Mouse (Mus musculus): ENCODE results near the gene Mroh2a. TPM values are rescaled to one million over a fixed set of nuclear protein-coding genes. Genes with fewer than 3 reads are reported as not detected.
"Not testable (repeated sequence)": the region's sequence is repeated elsewhere in the genome, so short reads cannot be mapped to it uniquely, and the experiment has no call there.

Gene Mroh2a
- total RNA-seq, 2 experiments from 2014 or later: 0.30 TPM; not detected in 1

DNA sequence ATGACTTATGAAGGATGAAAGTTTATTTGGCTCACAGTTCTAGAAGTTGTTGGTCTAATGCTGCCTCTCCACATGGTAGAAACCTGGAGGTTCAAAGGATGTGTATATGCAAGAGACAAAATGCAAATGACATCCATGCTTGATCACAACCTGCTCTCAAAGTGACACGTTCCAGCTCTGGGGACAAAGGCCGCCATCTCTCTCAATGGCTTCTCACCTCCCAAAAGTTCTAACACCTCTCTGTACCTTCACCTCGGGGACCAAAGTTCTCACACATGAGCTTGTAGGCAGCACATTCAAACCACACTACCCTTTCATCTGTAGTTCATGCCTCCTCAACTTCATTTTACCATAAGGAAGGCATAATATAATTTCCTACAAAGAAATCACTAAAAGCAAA is 9.2 kb upstream of the Mroh2a start:
- ATAC-seq (replicated peaks; ENCODE audit: low FRiP score, poor library complexity, severe bottlenecking): no peak

DNA sequence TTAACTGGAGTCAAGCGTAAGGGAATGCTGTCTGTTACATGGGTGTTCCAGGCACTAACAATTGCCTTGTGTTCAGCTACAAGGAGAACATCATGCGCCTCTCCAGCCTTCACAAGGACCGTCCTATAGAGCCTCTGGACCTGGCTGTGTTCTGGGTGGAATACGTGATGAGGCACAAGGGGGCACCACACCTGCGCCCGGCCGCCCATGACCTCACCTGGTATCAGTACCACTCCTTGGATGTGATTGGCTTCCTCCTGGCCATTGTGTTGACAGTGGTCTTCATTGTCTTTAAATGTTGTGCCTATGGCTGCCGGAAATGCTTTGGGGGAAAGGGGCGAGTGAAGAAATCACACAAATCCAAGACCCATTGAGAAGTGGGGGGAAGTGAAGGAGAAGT is 8.7 kb upstream of the Mroh2a start:
- ATAC-seq (replicated peaks; ENCODE audit: low FRiP score, poor library complexity, severe bottlenecking): no peak

DNA sequence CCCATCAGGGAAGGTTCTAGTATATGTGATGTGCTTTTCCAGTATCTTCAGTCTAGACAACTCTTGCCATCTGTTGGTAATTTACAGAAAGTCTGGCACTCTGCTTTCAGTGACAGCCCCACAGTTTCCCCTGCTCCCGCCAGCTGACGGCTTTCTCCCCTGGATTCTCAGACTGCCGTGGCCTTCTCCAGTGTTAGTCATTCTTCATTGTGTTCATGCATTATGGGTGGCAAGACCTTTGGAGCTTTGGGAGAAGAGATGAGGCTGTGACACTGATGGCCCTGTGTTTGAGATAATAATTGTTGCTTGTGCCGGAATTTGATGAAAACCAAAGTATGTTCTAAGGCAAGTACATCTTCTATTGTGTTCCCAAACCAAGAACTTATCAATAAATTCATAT is 8.2 kb upstream of the Mroh2a start:
- ATAC-seq (replicated peaks; ENCODE audit: low FRiP score, poor library complexity, severe bottlenecking): no peak

DNA sequence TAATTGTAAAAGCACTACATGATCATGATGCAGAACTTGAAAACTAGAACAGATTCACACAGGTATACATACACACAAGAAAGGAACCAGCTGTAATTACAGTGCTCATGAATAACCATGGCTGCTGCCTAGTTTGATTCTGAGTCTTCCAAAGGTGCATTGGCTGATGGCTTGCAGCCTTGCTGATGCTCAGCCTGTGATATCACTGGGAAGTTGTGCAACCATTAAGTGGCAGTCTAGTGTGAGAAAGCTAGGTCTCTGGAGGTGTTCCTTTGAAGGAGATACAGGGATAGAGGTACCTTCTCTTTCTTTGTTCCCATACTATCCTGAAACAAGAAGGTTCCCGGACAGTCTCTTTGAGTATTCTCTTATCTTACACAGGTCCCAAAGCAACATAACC is 7.7 kb upstream of the Mroh2a start:
- ATAC-seq (replicated peaks; ENCODE audit: low FRiP score, poor library complexity, severe bottlenecking): no peak

DNA sequence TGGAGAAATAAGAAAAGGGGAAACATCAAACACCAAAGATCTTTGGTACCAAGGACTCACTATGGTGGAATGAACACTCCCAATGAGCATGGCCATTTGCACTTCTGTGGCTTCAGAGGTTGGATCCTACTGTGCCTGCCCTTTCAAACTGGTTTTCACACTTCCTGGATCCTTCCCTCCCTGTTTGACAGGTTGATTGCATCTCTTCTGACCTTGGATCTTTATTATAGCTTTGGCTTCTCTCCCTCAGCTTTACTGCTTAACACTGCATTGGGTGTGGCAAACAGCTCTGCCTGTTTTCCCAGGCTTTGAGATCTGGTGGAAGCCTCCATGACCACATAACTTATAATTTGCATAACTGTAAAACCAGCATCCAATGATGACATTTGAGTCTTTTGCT is 6.5 kb upstream of the Mroh2a start:
- no peak for ATAC-seq (replicated peaks; ENCODE audit: low FRiP score, poor library complexity, severe bottlenecking)

DNA sequence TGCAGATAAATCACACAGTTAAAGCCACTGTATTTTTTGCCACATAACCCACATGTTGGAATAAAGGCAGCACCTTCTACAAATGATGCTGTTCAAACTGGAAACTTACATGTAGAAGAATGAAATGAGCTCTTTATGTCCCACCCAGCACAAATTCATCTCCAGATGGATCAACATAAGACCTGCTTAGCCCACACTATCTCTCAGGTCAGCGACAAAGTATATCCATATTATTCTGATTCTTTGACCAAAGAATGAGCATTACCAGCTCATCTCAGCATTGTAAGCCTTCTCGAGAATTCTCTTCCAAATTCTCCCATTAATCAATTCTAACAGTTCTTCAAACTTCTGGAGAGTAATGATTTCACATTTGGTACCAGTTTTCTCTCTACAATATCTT is 4.6 kb upstream of the Mroh2a start:
- no peak for ATAC-seq (replicated peaks; ENCODE audit: low FRiP score, poor library complexity, severe bottlenecking)

DNA sequence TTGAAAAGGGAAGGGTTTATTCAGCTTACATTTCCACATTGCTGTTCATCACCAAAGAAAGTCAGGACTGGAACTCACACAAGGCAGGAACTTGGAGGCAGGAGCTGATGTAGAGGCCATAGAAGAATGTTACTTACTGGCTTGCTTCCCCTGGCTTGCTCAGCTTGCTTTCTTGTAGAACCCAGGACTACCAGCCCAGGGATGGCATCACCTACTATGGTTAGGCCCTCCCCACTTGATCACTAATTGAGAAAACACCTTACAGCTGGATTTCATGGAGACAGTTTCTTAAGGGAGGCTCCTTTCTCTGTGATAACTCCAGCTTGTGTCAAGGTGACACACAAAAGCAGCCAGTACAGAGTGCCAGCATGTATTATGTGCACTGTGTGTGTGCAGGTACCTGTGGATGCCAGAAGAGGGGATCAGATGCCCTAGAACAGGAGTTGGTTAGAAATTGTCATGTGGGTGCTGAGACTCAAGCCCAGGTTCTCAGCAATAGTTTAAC is 3.7 kb upstream of the Mroh2a start:
- ATAC-seq (replicated peaks; ENCODE audit: low FRiP score, poor library complexity, severe bottlenecking): not testable (repeated sequence)

DNA sequence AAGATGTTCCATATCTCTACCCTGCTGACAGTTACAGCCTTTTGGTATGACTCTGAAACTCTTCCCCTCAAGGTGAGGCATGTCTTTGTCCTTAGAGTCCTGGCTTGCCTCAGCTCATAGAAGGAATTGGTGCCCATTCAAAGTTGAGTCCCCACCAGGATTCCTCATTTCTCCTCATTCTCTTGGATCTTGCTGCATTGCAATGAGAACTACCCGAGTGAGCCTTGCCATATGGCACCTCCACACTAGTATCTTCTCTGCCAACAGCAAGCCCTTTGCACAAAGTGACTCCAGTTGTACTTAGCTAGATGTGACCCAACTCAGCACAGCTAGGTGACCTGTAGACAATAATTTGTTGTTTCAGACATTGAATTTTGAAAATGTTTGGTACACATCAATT is 3.2 kb upstream of the Mroh2a start:
- ATAC-seq (replicated peaks; ENCODE audit: low FRiP score, poor library complexity, severe bottlenecking): no peak

DNA sequence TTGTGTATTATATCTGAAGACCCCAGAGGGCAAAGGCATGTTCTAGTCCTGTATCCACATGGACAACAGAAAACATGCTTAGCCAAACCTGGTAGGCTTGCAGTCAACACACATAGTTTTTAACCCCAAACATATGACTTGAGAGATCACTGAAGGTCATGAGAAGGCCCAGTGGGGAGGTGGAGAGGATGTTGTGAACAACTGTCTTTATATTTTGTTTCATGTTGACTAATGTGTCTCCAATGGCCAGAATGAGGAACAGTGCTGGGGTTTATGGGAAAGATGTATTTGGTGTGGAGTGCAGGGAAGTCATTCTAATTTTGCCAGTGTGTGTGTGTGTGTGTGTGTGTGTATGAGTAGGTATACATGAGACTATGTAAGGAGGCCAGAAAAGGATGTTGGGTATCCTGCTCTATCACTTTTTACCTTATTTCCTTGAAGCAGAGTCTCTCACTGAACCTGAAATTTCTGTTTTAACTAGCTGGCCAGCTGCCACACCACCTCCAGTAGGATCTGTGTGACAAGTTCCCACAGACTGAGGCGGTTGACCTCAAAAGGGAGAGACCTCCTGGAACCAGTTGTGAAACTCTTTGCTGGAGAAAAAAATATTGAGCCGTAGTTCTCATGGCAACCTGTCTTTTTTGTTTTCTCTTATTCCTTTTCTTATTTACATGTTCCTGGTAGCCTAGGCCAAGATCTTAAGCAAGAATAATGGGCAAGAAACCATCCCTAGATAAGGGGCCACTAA is 2.6 kb upstream of the Mroh2a start:
- no peak for ATAC-seq (replicated peaks; ENCODE audit: low FRiP score, poor library complexity, severe bottlenecking)

DNA sequence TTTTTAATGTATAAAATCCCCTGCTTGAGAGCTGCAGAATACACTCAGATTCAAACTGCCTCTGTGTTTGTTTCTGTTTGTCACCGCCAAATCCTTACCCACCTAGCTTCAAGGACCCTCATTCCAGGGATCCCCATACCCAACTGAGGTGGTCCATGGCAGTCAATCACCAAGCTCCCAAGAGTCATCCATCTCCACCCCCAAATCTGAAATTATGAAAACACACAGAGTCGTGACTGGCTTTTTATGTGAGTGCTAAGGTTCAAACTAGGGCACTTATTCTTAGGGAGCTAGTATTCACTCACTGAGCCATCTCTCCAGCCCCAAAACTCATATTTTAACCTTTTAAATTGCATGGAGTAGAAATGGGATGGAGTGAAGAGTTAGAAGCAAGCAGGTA is 1.5 kb upstream of the Mroh2a start:
- ATAC-seq (replicated peaks; ENCODE audit: low FRiP score, poor library complexity, severe bottlenecking): not testable (repeated sequence)

DNA sequence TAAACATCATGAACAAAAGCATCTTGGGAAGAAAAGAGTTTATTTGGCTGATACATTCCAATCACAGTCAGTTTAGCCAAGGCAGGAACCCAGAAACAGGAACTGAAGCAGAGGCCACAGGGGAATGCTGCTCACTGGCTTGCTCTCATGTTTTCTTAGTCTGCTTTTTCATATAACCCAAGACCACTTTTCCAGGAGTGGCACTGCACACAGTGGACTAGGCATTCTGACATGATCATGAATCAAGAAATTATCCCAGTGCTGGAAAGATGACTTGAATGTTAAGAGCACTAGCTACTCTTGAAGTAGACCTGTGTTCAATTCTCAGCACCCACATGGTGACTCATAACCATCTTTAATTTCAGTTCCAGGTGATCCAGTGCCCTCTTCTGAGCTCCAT is 1.0 kb upstream of the Mroh2a start:
- ATAC-seq (replicated peaks; ENCODE audit: low FRiP score, poor library complexity, severe bottlenecking): no peak

DNA sequence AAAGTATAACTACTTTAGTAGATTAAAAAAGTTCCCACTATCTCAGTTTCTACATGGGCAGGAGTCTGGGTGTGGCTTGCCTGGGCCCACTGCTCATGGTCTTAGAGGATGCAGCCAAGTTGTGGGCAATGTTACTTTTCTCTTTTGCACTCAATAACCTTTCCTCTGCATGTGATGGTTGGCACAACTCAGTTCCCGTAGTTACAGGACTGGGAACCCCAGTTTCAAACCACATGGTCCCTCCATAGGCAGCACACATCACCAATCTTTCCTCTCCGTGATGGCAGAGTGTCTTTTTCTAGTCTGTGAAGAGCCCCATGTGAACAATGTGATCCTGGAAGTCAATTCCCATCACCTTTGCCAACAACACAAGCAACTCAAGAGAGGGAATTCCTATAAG is 696 bp downstream of the Mroh2a start:
- ATAC-seq (replicated peaks; ENCODE audit: low FRiP score, poor library complexity, severe bottlenecking): 0 out of 2 replicates have a peak, but pooled peaks have one; percentile 18

DNA sequence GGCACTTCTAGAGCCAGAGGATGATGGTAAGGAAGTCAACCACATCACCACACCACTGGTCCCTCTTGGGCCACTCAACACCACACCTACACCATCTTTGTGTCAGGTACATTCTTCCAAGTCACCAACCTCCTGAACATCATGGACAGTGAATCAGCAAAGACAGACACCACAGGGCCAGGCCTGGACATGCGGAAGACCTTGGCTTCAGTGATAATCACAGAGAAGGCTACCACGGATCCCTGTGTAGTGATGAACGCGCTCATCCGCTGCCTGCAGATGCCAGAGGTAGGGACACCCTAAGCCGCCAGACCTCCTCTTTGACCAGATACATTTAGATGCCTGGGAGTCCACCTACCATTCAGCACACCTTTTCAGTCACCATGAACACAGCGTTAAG is 1.3 kb downstream of the Mroh2a start:
- ATAC-seq (replicated peaks; ENCODE audit: low FRiP score, poor library complexity, severe bottlenecking): no peak

DNA sequence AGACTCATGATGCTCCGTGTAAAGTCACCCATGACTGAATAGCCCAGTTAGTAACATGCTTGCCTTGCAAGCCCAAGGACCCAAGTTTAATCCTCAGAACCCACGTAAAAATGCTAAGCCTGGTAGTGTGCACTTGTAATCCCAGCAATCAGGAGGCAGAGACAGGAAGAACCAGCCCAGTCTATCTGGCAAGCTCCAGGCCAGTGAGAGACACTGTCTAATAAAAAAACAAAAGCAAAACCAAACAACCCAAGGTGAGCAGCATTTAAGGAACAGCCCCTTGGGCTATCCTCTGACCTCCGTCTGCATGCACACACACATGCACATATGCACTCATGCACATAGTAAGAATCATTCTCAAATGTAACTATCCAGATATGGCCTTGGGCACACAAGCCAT is 2.8 kb downstream of the Mroh2a start:
- ATAC-seq (replicated peaks; ENCODE audit: low FRiP score, poor library complexity, severe bottlenecking): no peak

DNA sequence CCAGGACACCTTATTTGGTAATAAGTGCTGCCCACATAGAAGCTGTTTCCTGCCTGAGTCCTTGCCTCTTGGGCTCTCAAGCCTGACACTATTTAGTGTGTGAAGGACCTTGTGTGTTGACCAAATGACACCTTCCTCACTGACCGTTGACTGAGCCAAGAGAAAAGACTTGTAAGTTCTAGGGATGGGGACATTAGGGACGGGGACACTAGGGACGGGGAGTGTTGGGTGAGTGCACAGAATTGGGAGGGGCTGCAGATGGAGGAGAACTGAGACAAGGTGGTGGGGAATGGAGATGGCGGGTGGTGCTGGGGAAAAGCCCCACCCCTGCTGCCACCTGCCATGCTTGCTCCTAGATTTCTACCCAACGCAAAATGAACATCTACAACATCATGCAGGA is 3.2 kb downstream of the Mroh2a start:
- no peak for ATAC-seq (replicated peaks; ENCODE audit: low FRiP score, poor library complexity, severe bottlenecking)

DNA sequence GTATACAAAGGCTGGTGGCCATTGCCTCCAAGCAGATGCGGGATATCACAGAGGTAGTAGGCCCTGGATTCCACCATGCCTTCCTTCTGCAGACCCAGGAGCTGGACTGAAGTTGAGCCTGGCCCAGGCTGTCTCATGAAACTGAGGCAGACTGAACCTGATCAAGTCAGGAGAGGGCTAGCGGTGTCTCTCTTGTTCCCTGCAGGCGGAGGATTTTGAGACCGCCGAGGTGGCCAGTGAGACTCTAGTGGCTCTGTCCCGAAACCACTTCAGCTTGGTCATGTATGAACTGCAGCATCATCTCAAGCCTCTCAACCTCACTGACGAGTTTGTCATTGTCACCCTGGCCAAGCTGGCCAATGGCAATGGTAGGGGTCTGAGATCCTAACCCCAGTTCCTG is 3.6 kb downstream of the Mroh2a start:
- ATAC-seq (replicated peaks; ENCODE audit: low FRiP score, poor library complexity, severe bottlenecking): no peak

DNA sequence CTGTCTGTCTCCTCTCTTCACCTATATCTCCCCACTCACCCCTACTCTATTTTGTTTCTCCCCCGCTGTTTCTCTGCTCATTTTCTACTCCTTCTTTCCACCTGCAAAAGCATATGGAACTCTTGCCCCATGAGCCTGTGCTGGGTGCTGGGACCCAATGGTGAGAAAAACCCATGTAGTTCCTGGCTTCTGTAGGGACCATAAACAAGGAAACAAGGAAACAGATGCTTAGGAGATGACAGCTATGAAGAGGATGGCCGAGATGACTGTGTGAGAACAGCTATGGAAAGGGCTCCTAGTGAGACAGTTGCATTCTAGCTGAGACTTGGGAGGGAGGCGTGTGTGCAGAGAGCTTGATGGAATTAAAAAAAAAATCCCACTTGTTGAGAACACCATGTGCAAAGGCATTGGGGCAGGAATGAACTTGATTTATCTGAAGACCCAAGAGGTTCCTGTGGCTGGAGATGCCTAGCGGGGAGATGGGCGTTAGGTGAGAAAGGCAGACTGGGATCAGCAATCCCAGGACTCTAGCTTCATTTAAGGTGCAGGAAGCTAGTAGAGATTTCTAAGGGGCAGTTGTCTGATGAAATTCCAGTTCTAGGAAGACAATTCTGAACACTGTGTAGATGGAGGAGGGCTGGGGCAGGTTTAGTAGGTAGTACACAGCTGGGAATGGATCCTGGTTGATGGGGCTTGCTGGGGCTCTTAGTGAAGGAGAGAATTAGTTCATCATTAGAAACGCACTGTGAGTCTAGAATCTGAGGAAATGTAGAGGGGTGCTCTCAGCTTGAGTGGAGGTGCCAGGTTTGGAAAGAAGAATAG is 4.4 kb downstream of the Mroh2a start:
- no peak for ATAC-seq (replicated peaks; ENCODE audit: low FRiP score, poor library complexity, severe bottlenecking)

DNA sequence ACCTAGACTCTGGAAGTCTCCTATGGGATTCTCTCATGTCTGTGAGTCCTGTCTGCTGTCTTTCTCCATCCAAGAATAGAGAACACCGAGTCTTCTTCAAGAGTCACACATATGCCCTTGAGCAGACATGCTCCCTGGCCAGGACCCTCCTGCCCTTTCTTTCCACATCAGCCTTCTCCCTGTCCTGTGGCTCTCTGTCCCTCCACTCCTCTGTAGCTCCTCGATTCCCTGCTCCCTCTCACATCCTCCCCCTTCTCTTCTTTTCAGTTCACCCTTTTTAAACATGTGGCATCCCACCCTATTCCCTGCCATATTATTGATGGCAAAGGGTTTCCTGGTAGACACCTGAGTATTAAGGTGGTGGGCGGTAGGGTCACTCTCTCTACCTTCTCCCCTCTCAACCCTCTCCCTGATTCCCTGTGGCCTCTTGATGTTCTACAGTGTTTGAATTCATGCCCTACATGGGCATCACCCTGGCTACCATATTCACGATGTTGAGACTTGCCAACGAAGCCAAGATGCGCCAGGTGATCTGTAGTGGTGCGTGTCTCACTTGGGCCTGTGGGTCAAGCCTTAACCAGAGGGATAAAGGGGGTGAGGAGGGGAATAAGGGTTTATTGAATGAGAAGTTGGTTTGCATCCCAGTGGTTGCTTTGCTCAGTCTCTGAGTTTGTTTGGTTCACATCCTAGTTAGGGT is 5.2 kb downstream of the Mroh2a start:
- no peak for ATAC-seq (replicated peaks; ENCODE audit: low FRiP score, poor library complexity, severe bottlenecking)

DNA sequence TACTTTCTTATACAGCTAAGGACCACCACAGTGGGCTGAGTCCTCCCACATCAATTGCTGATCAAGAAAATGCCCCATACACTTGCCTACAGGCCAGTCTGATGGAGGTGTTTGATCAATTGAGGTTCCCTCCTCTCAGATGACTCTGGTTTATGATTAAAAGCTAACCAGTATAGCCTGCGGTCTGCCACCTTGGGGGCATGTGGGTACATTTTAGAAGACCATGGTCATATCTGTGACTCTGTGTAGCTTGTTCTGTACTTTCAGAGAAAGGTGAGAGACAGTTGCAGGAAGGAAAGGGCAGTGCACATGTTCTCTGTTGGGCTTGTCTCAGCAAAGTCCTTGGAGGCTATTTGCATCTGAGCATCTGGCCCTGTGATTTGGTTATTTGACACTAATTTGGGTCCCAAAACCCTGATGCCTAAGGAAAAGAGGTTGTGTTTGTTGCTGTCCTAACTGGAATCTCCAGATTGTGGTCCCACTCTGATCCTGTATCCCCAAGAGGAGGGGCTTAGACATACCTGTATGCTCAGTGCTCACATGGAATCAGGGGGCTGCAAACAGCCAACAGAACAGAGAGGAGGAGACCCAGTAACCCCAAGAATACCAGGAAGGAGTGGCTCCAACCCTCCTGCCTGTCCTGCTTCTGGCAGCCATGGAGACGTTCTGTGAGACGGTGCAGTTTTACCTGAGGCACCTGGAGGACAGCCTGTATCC is 6.0 kb downstream of the Mroh2a start:
- ATAC-seq (replicated peaks; ENCODE audit: low FRiP score, poor library complexity, severe bottlenecking): no peak

All from erythroid progenitor cell, adult 5-6 weeks (primary cell).